Mouse (Mus musculus) small intestine, adult 2 months (tissue): ENCODE results near the gene Cd19. TPM values are rescaled to one million over a fixed set of nuclear protein-coding genes. Genes with fewer than 3 reads are reported as not detected.
A peak's percentile ranks its signal among the peaks of the same experiment; 100 is the strongest.

ENCODE experiments used
- H3K27ac ChIP-seq: fragments of 200-500 bp; 2 replicates; pipeline ENCODE4 v1.5.1; 2012; ENCODE audit warnings: low read depth, low read length, control low read depth, inconsistent platforms; ENCODE audit not compliant: insufficient read depth
- H3K27me3 ChIP-seq: fragments of 200-500 bp; 2 replicates; pipeline ENCODE4 v1.6.1; 2012; ENCODE audit warnings: mild to moderate bottlenecking, moderate library complexity, low read length, inconsistent platforms; ENCODE audit not compliant: control insufficient read depth, insufficient read depth
- H3K36me3 ChIP-seq: fragments of 200-500 bp; 2 replicates; pipeline ENCODE4 v1.6.1; 2012; ENCODE audit warnings: mild to moderate bottlenecking, low read length, control low read depth, inconsistent platforms; ENCODE audit not compliant: control insufficient read depth, insufficient read depth
- H3K4me1 ChIP-seq: fragments of 200-500 bp; 2 replicates; pipeline ENCODE4 v1.6.1; 2012; ENCODE audit warnings: low read length, inconsistent platforms, mixed read lengths; ENCODE audit not compliant: control insufficient read depth, insufficient read depth, insufficient read length
- H3K4me3 ChIP-seq: fragments of 200-500 bp; 2 replicates; pipeline ENCODE4 v1.5.1; 2012; ENCODE audit warnings: low read depth, mild to moderate bottlenecking, control low read depth, inconsistent platforms, low read length, moderate library complexity
- CTCF ChIP-seq: fragments of 200-500 bp; IDR thresholded peaks from 2 replicates; pipeline ENCODE4 v1.5.1; 2012; ENCODE audit warnings: low read depth, mild to moderate bottlenecking, control low read depth, inconsistent platforms, low read length, moderate library complexity, mixed read lengths; ENCODE audit not compliant: insufficient replicate concordance, insufficient read length; ENCODE audit errors: extremely low read depth
- POLR2A ChIP-seq: fragments of 200-500 bp; IDR thresholded peaks from 2 replicates; pipeline ENCODE4 v1.6.1; 2012; ENCODE audit warnings: low read depth, mild to moderate bottlenecking, control low read depth, inconsistent platforms, low read length, moderate library complexity
- WGBS: fragments of 180-500 bp; shearing (Covaris S2); methylation state at CpG from one replicate; pipeline ENCODE4 v1.1.7; 2018; 5-methylcytosine and 5-hydroxymethylcytosine counted together
- polyA plus RNA-seq: library from polyadenylated mRNA; depleted of rRNA; stranded (reverse); fragments of >200 nt; gene quantifications from 2 replicates; pipeline ENCODE4 v1.2.3, GENCODE M21; 2012; rRNA removed

Cd19 gene
- polyA plus RNA-seq, 1 experiment = 8.0 TPM

GRCm38 (mm10) chr7:126367636-126368035, 47.1 kb downstream of the Cd19 start:
- Histone ChIP-seq H3K27ac (no peak overlapping the region), H3K4me3 (0 out of 2 replicates have a peak overlapping the region, but pooled peaks have one; percentile 16), H3K36me3 (peaks cover 28% of the 10 kb centered on the region), H3K27me3 (no peaks in the 10 kb centered on the region), H3K4me1 (no peaks in the 10 kb centered on the region)
- TF ChIP-seq POLR2A = no peak
- no peak for TF ChIP-seq CTCF
- 82% methylated on average over 10 of the region's 10 CpGs for WGBS

DNA sequence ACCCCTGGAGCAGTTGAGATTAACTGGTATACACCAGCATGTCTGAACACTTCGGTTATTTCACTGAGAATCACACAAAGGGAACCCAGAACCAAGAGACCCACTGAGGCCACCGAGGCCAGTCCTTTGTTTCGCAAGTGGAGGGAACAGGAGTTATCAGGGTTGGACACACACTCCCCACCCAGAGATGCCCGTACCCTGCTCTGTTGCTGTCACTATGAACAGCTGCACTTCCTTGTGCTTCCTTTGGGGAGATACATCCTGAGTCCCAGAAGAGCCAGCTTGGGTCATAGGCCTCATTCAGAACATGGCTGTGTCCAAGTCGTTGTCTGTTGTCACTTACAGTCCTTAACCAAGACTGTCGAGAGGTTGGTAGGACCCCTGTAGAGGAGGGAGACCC, 51.7 kb downstream of the Cd19 start:
- TF ChIP-seq CTCF (no peak), POLR2A (no peak)
- no peaks in the 10 kb centered on the region for H3K4me1 ChIP-seq
- no peak overlapping the region for H3K4me3 ChIP-seq
- H3K36me3 ChIP-seq = no peaks in the 10 kb centered on the region
- no peak overlapping the region for H3K27ac ChIP-seq
- 75% methylated on average over 6 of the region's 6 CpGs for WGBS
- no peaks in the 10 kb centered on the region; the same call in 1 of the 2 replicates for H3K27me3 ChIP-seq

- H3K27me3 ChIP-seq = no peaks in the 10 kb centered on the region; the same call in 1 of the 2 replicates
- no peak overlapping the region for H3K27ac ChIP-seq
- WGBS = 52% methylated on average over 13 of the region's 13 CpGs
- H3K4me3 ChIP-seq = no peak overlapping the region
- 0 out of 2 replicates have a peak, but pooled peaks cover 3% of the 10 kb centered on the region for H3K4me1 ChIP-seq
- no peaks in the 10 kb centered on the region for H3K36me3 ChIP-seq
- TF ChIP-seq CTCF = no peak
- TF ChIP-seq POLR2A = no peak
Observed at GRCm38 (mm10) chr7:126359049-126359448, 55.6 kb downstream of the Cd19 start.

Other genes starting within 250 kb of the Cd19 start
- 95.0 and 145 TPM in 2 replicates for gene Xpo6, start 214.4 kb downstream of the Cd19 start, polyA plus RNA-seq
- gene Sbk1, start 142.3 kb downstream of the Cd19 start, polyA plus RNA-seq = 13.6 and 29.6 TPM in 2 replicates
- 10.7 and 23.5 TPM in 2 replicates for gene Lat, start 45.3 kb downstream of the Cd19 start, polyA plus RNA-seq
- 91.7 and 149 TPM in 2 replicates for gene Spns1, start 37.4 kb downstream of the Cd19 start, polyA plus RNA-seq
- 2.0 and 5.2 TPM in 2 replicates for gene Nfatc2ip, start 18.2 kb downstream of the Cd19 start, polyA plus RNA-seq
- 9.9 and 20.3 TPM in 2 replicates for gene Rabep2, start 13.9 kb upstream of the Cd19 start, polyA plus RNA-seq
- gene Atp2a1, start 48.2 kb upstream of the Cd19 start, polyA plus RNA-seq = 0.08 and 0.23 TPM in 2 replicates
- 30.5 and 54.4 TPM in 2 replicates for gene Sh2b1, start 60.5 kb upstream of the Cd19 start, polyA plus RNA-seq
- 83.1 and 121 TPM in 2 replicates for gene Tufm, start 72.5 kb upstream of the Cd19 start, polyA plus RNA-seq
- gene Atxn2l, start 88.5 kb upstream of the Cd19 start, polyA plus RNA-seq = 143 and 301 TPM in 2 replicates
- gene Eif3c, start 151.5 kb upstream of the Cd19 start, polyA plus RNA-seq = 37.3 and 79.1 TPM in 2 replicates
- 2.3 TPM in 2 replicates for gene Apobr, start 170.1 kb upstream of the Cd19 start, polyA plus RNA-seq
- gene Cln3, start 170.9 kb upstream of the Cd19 start, polyA plus RNA-seq = 24.9 and 55.7 TPM in 2 replicates
- 0.15 and 0.51 TPM in 2 replicates for gene Il27, start 180.1 kb upstream of the Cd19 start, polyA plus RNA-seq
- gene Nupr1, start 216.0 kb upstream of the Cd19 start, polyA plus RNA-seq = 32.5 and 97.9 TPM in 2 replicates
- gene Sgf29, start 234.4 kb upstream of the Cd19 start, polyA plus RNA-seq = 16.7 and 23.9 TPM in 2 replicates